Mouse (Mus musculus): ENCODE results near the gene Fez1.

The Fez1 gene

GRCm38 (mm10) chr9:36894242-36894641 is 72.6 kb downstream of the Fez1 start:
- Histone ChIP-seq H3K27me3 (ENCODE audit: control insufficient read depth, insufficient read depth, low read length, poor library complexity, severe bottlenecking) (no peaks in the 10 kb centered on the region), H3K36me3 (ENCODE audit: control insufficient read depth, insufficient read depth, low read length, poor library complexity, severe bottlenecking) (no peaks in the 10 kb centered on the region)
- no peak for DNase-seq (ENCODE audit: low read depth, low spot score)

DNA sequence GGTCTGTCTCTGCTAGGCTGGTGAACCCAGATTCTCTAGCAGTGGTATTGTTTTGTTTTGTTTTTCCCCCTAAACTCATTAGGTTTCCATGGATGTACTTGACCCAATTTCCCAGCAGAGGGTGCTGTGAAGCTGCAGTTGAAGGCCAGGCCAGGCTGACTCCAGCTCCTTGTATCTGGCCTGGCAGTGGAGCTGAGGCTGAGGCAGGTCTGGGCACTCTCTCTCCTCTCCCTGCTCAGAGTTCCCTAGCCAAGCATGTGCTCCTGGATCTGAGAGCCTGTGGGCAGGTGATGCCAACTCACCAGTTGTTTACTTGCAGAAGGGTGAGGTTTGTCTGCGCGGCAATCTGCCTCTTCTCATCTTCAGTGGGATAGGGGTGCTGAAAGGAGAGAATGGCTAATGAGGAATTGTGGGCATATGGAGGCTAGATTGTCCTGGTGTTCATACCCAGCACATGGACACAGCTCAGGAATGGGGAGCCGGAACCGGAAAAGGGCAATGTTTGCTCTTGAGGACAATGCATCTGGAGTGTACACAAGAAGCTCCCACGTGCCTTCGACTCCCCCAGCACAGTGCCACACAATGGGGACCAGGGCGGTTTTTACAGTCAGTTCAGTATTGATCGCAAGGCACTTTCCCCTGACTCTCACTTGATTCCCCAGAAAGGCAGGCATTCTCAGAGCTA is 73.5 kb downstream of the Fez1 start:
- DNase-seq (ENCODE audit: low read depth, low spot score), result no peak
- no peaks in the 10 kb centered on the region for H3K36me3 ChIP-seq (ENCODE audit: control insufficient read depth, insufficient read depth, low read length, poor library complexity, severe bottlenecking)
- H3K27me3 ChIP-seq (ENCODE audit: control insufficient read depth, insufficient read depth, low read length, poor library complexity, severe bottlenecking), result no peaks in the 10 kb centered on the region

DNA sequence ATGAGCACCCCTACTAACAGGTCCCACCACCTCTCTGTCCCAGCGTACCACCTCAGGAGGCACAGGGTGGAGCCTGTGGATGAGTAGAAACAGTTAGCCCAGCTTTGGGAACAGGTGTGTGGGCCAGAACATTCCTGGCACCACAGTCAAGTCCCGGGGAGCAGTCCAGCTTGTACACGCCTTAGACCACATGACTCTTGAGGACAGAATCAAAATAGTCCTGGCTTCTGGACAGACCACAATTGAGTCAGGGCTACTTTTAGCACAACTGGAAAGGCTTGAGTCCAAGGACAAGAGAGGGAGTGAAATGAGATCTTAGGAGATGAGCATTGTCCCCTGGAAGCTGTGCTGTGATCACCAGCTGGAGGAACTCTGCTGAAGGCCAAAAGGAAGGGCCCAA is 76.9 kb downstream of the Fez1 start:
- Histone ChIP-seq H3K27me3 (ENCODE audit: control insufficient read depth, insufficient read depth, low read length, poor library complexity, severe bottlenecking) (no peaks in the 10 kb centered on the region), H3K36me3 (ENCODE audit: control insufficient read depth, insufficient read depth, low read length, poor library complexity, severe bottlenecking) (no peaks in the 10 kb centered on the region)
- DNase-seq (ENCODE audit: low read depth, low spot score), result no peak

GRCm38 (mm10) chr9:36900464-36900863 is 78.8 kb downstream of the Fez1 start:
- DNase-seq (ENCODE audit: low read depth, low spot score), result no peak
- Histone ChIP-seq H3K27me3 (ENCODE audit: control insufficient read depth, insufficient read depth, low read length, poor library complexity, severe bottlenecking) (no peaks in the 10 kb centered on the region), H3K36me3 (ENCODE audit: control insufficient read depth, insufficient read depth, low read length, poor library complexity, severe bottlenecking) (no peaks in the 10 kb centered on the region)

DNA sequence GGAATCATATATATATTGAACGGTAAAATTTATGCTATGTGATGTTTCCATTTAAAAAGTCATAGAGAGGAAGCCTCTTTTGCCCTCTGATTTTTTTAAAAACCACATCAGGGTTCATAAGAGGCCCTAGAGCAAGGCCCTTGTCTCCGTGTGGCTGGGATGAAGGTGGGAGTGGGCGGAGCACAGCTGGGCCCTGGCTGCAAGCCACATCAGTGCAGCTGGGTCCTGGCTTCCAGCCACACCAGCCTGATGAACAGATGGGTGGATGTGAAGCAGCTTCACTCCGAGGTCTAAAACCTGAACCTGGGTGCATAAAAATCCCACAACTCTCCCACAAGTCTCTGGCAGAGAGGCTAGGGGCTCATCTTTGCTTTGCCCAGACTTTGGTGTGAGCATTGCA is 83.8 kb downstream of the Fez1 start:
- Histone ChIP-seq H3K36me3 (ENCODE audit: control insufficient read depth, insufficient read depth, low read length, poor library complexity, severe bottlenecking) (no peaks in the 10 kb centered on the region), H3K27me3 (ENCODE audit: control insufficient read depth, insufficient read depth, low read length, poor library complexity, severe bottlenecking) (no peaks in the 10 kb centered on the region)
- DNase-seq (ENCODE audit: low read depth, low spot score), result no peak

DNA sequence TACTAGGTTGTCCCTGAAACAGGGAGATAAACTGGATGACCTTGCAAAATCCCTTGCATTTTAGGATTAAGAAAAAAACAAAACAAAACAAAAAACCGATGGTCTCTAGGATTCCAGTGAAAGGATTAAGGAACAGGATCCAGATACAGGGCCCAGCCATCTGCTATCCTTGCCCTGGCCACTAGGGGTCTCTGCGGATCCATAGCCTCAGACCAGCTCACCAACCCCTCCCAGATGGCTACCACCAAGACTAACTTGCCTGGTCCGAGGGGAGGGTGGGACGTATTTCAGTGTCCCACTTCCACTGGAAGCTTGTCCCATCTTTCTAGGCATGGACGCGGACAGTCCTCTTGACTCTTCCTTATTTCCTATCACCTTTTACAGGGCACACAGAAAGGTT is 94.7 kb downstream of the Fez1 start:
- Histone ChIP-seq H3K36me3 (ENCODE audit: control insufficient read depth, insufficient read depth, low read length, poor library complexity, severe bottlenecking) (no peaks in the 10 kb centered on the region), H3K27me3 (ENCODE audit: control insufficient read depth, insufficient read depth, low read length, poor library complexity, severe bottlenecking) (no peaks in the 10 kb centered on the region)
- peak; percentile 53 for DNase-seq (ENCODE audit: low read depth, low spot score)

DNA sequence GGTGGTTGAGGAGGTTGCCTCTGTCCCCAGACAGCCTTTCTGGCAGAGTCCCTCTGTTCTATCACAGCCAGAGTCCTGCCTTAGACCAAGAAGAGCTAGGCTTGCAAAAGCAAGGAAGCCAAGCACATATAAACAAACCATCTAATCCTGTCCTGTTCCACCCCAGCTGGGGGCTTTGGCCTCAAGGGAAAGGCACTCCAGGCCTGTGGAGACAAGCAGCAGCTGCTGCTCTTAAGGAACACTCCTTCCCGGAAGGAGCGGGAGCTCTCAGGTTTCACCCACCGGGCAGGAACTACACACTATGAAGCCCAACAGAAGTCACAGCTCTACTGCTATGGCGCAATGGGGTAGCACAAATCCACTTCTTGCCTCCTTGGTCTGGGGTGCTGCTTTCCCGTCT is 95.3 kb downstream of the Fez1 start:
- Histone ChIP-seq H3K36me3 (ENCODE audit: control insufficient read depth, insufficient read depth, low read length, poor library complexity, severe bottlenecking) (no peaks in the 10 kb centered on the region), H3K27me3 (ENCODE audit: control insufficient read depth, insufficient read depth, low read length, poor library complexity, severe bottlenecking) (no peaks in the 10 kb centered on the region)
- DNase-seq (ENCODE audit: low read depth, low spot score), result no peak

DNA sequence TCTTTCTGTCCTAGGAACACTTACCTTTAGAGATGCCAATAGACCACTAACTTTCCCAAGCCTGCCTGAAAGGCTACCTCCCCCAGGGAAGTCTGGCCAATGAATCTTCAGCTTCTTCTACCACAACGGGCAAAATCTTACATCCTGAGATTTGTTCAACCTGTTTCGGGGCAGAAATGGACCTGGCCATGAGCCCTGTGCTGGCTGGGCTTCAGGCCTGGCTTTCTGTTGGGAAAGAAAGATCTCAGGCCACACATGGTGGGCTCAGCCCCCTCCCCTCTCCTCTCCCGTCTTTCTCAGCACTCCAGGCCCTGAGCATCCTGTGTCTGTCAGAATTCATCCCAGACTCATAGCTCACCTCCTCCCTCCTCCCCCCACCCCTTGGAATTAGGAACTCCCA is 96.9 kb downstream of the Fez1 start:
- Histone ChIP-seq H3K36me3 (ENCODE audit: control insufficient read depth, insufficient read depth, low read length, poor library complexity, severe bottlenecking) (no peaks in the 10 kb centered on the region), H3K27me3 (ENCODE audit: control insufficient read depth, insufficient read depth, low read length, poor library complexity, severe bottlenecking) (no peaks in the 10 kb centered on the region)
- no peak for DNase-seq (ENCODE audit: low read depth, low spot score)

DNA sequence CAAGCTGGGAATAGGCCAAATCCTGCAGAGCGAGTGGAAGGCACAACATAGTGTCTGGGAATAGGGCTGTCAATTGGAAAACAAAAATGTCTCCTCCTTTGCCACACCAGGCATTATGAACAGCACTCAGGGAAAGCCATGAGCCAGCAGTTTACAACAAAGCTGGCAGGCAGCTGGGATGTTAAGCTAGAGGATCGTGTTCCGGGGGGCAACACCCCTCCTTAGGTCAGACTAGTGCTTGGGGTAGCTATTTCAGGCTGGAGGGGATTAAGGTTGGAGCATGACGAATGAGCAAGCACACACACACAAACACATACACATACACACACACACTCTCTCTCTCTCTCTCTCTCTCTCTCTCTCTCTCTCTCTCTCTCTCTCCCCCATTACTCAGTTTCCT is 97.8 kb downstream of the Fez1 start:
- H3K36me3 ChIP-seq (ENCODE audit: control insufficient read depth, insufficient read depth, low read length, poor library complexity, severe bottlenecking), result no peaks in the 10 kb centered on the region
- no peak for DNase-seq (ENCODE audit: low read depth, low spot score)
- H3K27me3 ChIP-seq (ENCODE audit: control insufficient read depth, insufficient read depth, low read length, poor library complexity, severe bottlenecking), result no peaks in the 10 kb centered on the region

- DNase-seq (ENCODE audit: low read depth, low spot score), result no peak
- H3K36me3 ChIP-seq (ENCODE audit: control insufficient read depth, insufficient read depth, low read length, poor library complexity, severe bottlenecking), result no peaks in the 10 kb centered on the region
- no peaks in the 10 kb centered on the region for H3K27me3 ChIP-seq (ENCODE audit: control insufficient read depth, insufficient read depth, low read length, poor library complexity, severe bottlenecking)
Measured at GRCm38 (mm10) chr9:36921718-36922415, 100.2 kb downstream of the Fez1 start.

DNA sequence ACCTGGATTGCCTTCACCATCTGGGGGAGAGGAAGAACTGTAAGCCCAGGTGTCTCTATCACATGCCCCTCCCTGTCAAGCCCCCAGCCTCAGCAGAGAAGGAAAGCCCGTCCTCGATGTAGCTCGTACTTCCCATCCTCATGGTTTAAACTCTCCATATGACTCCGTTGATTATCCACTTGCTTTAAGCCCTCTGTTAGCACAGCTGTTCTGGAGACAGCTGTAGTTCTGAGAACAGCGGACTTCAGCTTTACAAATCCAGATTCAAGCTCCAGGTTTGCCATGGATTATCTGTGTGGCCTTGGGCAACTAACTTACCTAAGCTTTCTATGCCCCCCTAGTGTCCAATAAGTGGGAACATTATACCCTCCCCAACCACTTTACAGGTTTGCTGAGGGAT is 102.1 kb downstream of the Fez1 start:
- Histone ChIP-seq H3K36me3 (ENCODE audit: control insufficient read depth, insufficient read depth, low read length, poor library complexity, severe bottlenecking) (no peaks in the 10 kb centered on the region), H3K27me3 (ENCODE audit: control insufficient read depth, insufficient read depth, low read length, poor library complexity, severe bottlenecking) (no peaks in the 10 kb centered on the region)
- DNase-seq (ENCODE audit: low read depth, low spot score), result no peak
